Mouse (Mus musculus) fat pad, adult 2 months (tissue): ENCODE measurements at regions not wholly inside any gene's neighbourhood (a gene's known extent, or its start where the extent isn't known, plus 50 kb on each side); places are given as distances from the start of the nearest gene placed in this dataset.

Experiments used
- DNase-seq: peaks from one replicate; pipeline ENCODE4 v3.0.0-alpha.2; 2011; ENCODE audit warnings: low read depth, low spot score; ENCODE audit errors: extremely low read depth

DNA sequence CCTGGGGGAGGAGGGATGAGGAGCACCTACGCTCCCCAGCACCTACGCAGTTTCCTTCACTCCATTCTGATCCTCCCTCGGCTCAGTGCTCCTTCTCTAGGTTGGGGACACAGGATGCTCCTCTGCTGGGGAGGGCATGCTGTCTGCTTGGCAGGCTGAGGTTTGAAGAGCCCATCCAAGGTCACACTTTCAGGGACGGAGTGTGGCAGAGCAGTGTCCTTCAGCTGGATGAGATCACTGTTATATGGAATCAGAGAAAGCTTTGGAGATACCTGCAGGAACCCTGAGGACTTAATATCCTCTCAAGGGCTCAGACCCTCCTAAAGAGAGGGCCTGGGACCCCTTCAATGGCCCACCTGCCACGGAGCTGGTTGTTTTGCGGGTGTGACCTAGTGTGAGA is 60.5 kb downstream of the Klhdc7a start:
- DNase-seq: no peak

DNA sequence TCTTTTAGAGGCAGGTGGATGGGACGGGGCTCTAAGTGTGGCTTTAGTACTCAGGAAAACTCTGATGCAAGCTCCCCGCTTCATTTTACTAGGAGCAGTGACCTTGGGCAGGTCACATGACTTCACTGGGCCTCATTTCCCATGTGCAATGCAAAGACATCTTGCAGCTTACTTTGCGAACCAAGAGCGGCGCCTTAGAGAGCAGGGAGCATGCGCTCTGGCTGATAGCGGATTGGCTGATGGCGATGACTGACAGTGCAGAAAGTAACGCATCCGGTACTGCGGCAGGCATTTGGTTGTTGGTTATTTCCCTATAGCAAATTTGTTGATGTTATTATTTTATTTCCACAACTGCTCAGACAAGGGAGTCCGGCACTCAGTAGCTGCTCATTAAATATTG is 61.6 kb downstream of the Klhdc7a start:
- DNase-seq: no peak

DNA sequence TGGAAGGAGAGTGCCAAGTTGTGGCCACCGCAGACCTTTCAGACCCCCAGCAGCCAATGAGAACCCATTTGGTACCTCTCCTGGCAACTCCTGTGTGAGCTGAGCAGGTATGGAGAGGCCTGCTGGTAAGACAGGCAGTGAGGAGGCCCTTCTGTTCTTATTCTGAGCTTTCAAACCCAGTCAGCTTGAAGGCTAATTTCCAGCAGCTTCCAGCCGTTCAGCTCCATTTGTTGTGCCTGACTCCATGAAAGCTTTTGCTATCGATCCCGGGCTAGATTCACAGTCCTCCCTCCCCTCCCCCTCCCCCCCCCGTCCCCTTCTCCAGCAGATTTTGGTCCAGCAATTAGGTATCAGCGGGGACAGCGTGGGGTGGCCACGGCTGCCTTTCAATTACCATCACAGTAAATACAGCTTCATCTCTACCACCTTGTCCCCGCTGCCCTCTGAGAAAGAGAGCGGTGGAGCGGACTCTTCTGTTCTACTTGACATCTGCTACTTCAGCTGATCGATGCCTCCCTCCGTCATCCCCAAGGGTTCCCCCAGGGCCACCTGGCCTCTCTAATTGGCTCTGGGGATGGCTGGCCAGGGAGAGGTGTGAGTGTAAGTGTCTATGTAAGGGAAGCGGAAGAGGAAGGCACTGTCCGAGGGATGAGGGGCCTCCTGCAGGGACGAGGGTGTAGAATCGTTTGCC is 62.6 kb downstream of the Klhdc7a start:
- no peak for DNase-seq

DNA sequence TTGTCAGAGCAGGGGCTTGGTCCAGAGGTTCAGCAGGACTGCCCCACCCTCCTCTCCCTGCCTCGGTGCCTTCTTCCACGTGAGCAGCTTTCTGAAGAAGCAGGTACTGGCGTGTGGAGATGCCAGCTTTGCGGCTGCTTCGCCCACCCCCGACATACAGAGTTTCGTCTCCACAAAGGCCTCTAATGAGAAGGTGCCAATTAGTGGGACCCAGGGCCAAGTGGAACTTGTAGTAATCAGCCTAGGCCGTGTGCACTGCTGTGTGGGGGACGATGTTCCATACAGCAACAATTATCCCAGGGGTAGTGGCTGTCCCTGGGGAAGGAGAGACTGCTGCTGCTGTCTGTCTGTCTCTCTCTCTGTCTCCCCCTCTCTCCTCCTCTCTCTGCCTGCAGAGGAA is 66.6 kb upstream of the Pax7 start:
- DNase-seq: no peak

DNA sequence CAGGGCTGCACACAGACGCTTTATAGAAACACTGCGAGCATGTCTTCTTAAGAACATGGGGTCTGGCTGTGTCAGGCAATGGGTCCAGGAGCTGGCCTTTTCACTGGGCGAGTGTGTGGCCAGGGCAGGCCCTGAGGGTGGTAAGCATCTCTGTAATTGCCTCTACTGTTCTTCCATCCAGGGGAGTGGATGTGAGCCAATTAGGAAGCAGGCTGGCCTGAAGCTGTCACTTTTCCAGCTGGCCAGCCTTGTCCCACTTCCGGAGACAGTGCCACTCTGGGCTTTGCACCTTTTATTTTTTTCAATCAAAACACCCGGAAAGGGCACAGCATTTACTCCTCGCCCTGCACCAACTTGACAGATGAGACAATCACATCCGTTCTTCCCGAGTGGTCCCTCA is 66.1 kb upstream of the Pax7 start:
- DNase-seq: no peak

DNA sequence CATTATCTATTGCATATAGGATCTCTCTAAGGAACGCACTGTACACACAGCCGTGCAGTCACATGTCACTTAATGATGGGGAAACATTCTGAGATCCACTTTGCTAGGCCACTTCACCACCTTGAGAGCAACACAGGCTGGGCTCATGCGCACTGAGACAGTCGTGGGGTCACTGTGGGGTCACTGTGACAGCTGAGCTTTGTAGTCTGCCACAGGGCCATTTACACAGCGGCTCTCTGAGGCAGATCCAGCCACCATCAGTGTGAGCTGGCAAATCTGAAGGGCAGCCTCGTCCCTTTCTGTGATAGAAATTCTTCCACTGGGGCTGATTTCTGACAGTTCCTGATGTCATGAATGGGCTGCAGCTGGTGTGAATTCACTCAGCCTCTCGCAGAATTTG is 59.4 kb upstream of the Pax7 start:
- DNase-seq: no peak

DNA sequence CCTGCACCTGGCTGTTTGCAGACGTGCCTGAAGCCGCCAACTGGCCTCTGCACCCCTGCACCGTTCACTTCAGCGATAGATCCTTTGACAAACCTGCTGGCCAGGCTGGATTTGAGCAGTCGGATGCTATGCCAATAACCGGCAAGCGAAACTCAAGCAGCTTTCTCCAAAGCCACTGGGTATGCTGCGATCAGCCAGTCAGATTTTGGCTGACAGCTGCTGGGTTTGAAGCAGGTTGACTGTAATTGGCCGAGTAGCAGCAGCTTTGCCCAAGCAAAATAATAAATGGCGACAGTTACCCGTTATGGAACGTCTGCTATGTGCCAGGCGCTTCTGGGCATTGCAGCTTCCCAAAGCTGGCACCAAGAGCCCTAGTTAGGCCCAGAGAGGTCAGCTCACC is 55.7 kb upstream of the Pax7 start:
- DNase-seq: peak; percentile 40
